Mouse (Mus musculus) CH12.LX (cell line): ENCODE results near the gene Arhgap44.

Source experiments
- CHD2 ChIP-seq: IDR thresholded peaks from 2 replicates; pipeline ENCODE4 v1.6.1; 2011; ENCODE audit warnings: low read length, improper control_type of control experiment
- CTCF ChIP-seq, 2 experiments: IDR thresholded peaks in 1 of 2; conservative IDR thresholded peaks in 1 of 2; 2 replicates each; pipeline ENCODE4 v1.5.1; 2011 to 2012; ENCODE audit warnings: low read depth in 2 of 2, low read length in 2 of 2, improper control_type of control experiment in 1 of 2, inconsistent platforms in 1 of 2, mild to moderate bottlenecking in 1 of 2, moderate library complexity in 1 of 2
- EP300 ChIP-seq: IDR thresholded peaks from 2 replicates; pipeline ENCODE4 v1.6.1; 2011; ENCODE audit warnings: low read length, improper control_type of control experiment
- HCFC1 ChIP-seq: IDR thresholded peaks from 2 replicates; pipeline ENCODE4 v1.6.1; 2012; ENCODE audit warnings: low read depth, mild to moderate bottlenecking, inconsistent platforms, low read length, improper control_type of control experiment
- JUND ChIP-seq: conservative IDR thresholded peaks from 2 replicates; pipeline ENCODE4 v1.6.1; 2011; ENCODE audit warnings: low read depth, low read length, improper control_type of control experiment
- MAFK ChIP-seq: IDR thresholded peaks from 2 replicates; pipeline ENCODE4 v1.6.1; 2011; ENCODE audit warnings: low read length, improper control_type of control experiment; ENCODE audit not compliant: insufficient replicate concordance
- MAX ChIP-seq: IDR thresholded peaks from 2 replicates; pipeline ENCODE4 v1.6.1; 2011; ENCODE audit warnings: low read length, improper control_type of control experiment
- MYC ChIP-seq: IDR thresholded peaks from 2 replicates; pipeline ENCODE4 v1.6.1; 2011; ENCODE audit warnings: low read depth, mild to moderate bottlenecking, improper control_type of control experiment, low read length
- POLR2A ChIP-seq: IDR thresholded peaks from 2 replicates; pipeline ENCODE4 v1.6.1; 2011; ENCODE audit warnings: low read depth, mild to moderate bottlenecking, improper control_type of control experiment, low read length
- RAD21 ChIP-seq: IDR thresholded peaks from 2 replicates; pipeline ENCODE4 v1.6.1; 2011; ENCODE audit warnings: low read depth, mild to moderate bottlenecking, low read length, improper control_type of control experiment, moderate library complexity
- SMC3 ChIP-seq: IDR thresholded peaks from 2 replicates; pipeline ENCODE4 v1.6.1; 2011; ENCODE audit warnings: low read depth, low read length, improper control_type of control experiment
- USF1 ChIP-seq: IDR thresholded peaks from 2 replicates; pipeline ENCODE4 v1.6.1; 2014; ENCODE audit warnings: low read depth, mild to moderate bottlenecking, inconsistent platforms, low read length, improper control_type of control experiment
- ZMIZ1 ChIP-seq: IDR thresholded peaks from 2 replicates; pipeline ENCODE4 v1.6.1; 2012; ENCODE audit warnings: low read depth, mild to moderate bottlenecking, inconsistent platforms, low read length, improper control_type of control experiment
- ZNF384 ChIP-seq: IDR thresholded peaks from 2 replicates; pipeline ENCODE4 v1.6.1; 2012; ENCODE audit warnings: low read depth, low read length, improper control_type of control experiment, inconsistent platforms

DNA sequence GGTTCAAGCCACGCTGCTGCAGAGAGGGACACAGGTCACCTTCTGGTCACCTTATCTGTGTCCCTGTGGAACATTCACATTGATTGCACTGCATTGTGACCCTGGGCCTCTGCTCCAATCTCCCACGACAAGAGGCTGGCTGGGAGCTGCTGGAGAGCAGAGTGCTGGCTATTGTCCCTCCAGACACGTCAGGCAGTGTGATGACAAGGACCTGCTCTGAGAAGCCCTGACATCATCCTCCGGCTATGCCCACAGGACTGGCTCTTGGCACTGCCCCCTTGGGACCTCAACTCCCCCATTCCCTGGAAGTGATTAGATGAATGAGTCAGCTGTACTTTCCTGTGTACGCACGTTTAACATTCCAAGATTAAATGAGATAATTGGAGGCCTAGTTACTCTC is 46.7 kb upstream of the Arhgap44 start:
- TF ChIP-seq POLR2A (no peak), JUND (no peak), MAFK (no peak), ZNF384 (no peak), USF1 (no peak), CTCF (conservative IDR thresholded peaks at IDR 0.05 in 1 of 2, IDR thresholded peaks at IDR 0.05 in 1 of 2; ENCODE audit: low read depth in 2 of 2, low read length in 2 of 2) (no peak), SMC3 (no peak), HCFC1 (no peak), CHD2 (no peak), ZMIZ1 (no peak), MAX (no peak), RAD21 (no peak), EP300 (no peak), MYC (no peak)
